Mouse (Mus musculus) liver, embryonic 14.5 days (tissue): ENCODE data around the gene Atp6v0a1. TPM values are rescaled to one million over a fixed set of nuclear protein-coding genes. Genes with fewer than 3 reads are reported as not detected.

Experiments
- ATAC-seq: fragments of 200-750 bp; cut with Nextera tagmentation; 2 replicates; pipeline ENCODE4 v1.8.0; 2017; ENCODE audit warnings: moderate number of reproducible peaks, mild to moderate bottlenecking, moderate library complexity; ENCODE audit not compliant: insufficient read depth
- DNase-seq, 3 experiments: peaks; one replicate each; pipeline ENCODE4 v3.0.0-alpha.2; 2012 to 2013; ENCODE audit warnings: low read depth in 3 of 3, low spot score in 3 of 3
- H3K27ac ChIP-seq: fragments of 300-500 bp; sonication (generic); 2 replicates; pipeline ENCODE4 v1.5.1; 2014; ENCODE audit warnings: moderate library complexity, mild to moderate bottlenecking, control low read depth, inconsistent platforms
- H3K27me3 ChIP-seq: fragments of 300-500 bp; sonication (generic); 2 replicates; pipeline ENCODE4 v1.6.1; 2014; ENCODE audit warnings: mild to moderate bottlenecking, low read length, moderate library complexity; ENCODE audit not compliant: control insufficient read depth, insufficient read depth
- H3K36me3 ChIP-seq: fragments of 300-500 bp; sonication (generic); replicated peaks from 2 replicates; pipeline ENCODE4 v1.6.1; 2014; ENCODE audit warnings: low read depth; ENCODE audit not compliant: control insufficient read depth, insufficient read depth
- H3K4me1 ChIP-seq, 2 experiments: fragments of 200-500 bp in 1 of 2; fragments of 300-500 bp in 1 of 2; sonication (generic) in 1 of 2; replicated peaks; 2 replicates each; pipeline ENCODE4 v1.6.1; 2012 to 2014; ENCODE audit warnings: antibody characterized with exemption in 1 of 2, inconsistent platforms in 1 of 2, low read length in 1 of 2; ENCODE audit not compliant: control insufficient read depth in 2 of 2, insufficient read depth in 2 of 2
- H3K4me2 ChIP-seq: fragments of 300-500 bp; sonication (generic); 2 replicates; pipeline ENCODE4 v1.6.1; 2014; ENCODE audit warnings: low read depth, mild to moderate bottlenecking, control low read depth, moderate library complexity
- H3K4me3 ChIP-seq, 2 experiments: fragments of 200-500 bp in 1 of 2; fragments of 300-500 bp in 1 of 2; sonication (generic) in 1 of 2; 2 replicates each; pipeline ENCODE4 v1.5.1; 2012 to 2014; ENCODE audit warnings: low read depth in 2 of 2, low read length in 2 of 2, mild to moderate bottlenecking in 2 of 2, control low read depth in 1 of 2, inconsistent platforms in 1 of 2, moderate library complexity in 1 of 2; ENCODE audit not compliant: insufficient read depth in 1 of 2
- H3K9ac ChIP-seq: fragments of 300-500 bp; sonication (generic); replicated peaks from 2 replicates; pipeline ENCODE4 v1.6.1; 2014; ENCODE audit warnings: mild to moderate bottlenecking, control low read depth, moderate library complexity
- H3K9me3 ChIP-seq: fragments of 300-500 bp; sonication (generic); 2 replicates; pipeline ENCODE4 v1.6.1; 2016; ENCODE audit warnings: low read length, mixed read lengths; ENCODE audit not compliant: control insufficient read depth
- CTCF ChIP-seq: IDR thresholded peaks from 2 replicates; pipeline ENCODE4 v1.5.1; 2016; ENCODE audit warnings: antibody characterized with exemption, low read depth, control low read depth
- EP300 ChIP-seq: IDR thresholded peaks from 2 replicates; pipeline ENCODE4 v1.6.1; 2016; ENCODE audit warnings: antibody characterized with exemption, low read depth
- WGBS: fragments of 180-500 bp; shearing (Covaris S2); extraction: QIAGEN DNeasy Blood & Tissue Kit; methylation state at CpG from one replicate; pipeline ENCODE4 v1.1.7; 2014; ENCODE audit not compliant: insufficient replicate concordance; 5-methylcytosine and 5-hydroxymethylcytosine counted together
- polyA plus RNA-seq, 2 experiments: library from polyadenylated mRNA; depleted of rRNA in 1 of 2; stranded (reverse) in 1 of 2; unstranded in 1 of 2; fragments of >200 nt; fragmentation: Nextera tagmentation in 1 of 2; extraction: Ambion mirVana in 1 of 2; gene quantifications; 2 replicates each; pipeline versions ENCODE4 v1.2.1 to v1.2.3; 2012 to 2014

The Atp6v0a1 gene
- polyA plus RNA-seq, 2 experiments = 29.5 to 37.8 TPM

- DNase-seq (no peak), ATAC-seq (no peak)
- H3K9me3 ChIP-seq = no peaks in the 10 kb centered on the region
- no peak overlapping the region for H3K9ac ChIP-seq
- H3K4me2 ChIP-seq = no peak overlapping the region
- 69% methylated on average over 5 of the region's 5 CpGs for WGBS
- no peak overlapping the region for H3K4me3 ChIP-seq
- no peak overlapping the region for H3K27ac ChIP-seq
- H3K4me1 ChIP-seq = peaks cover 4 to 17% of the 10 kb centered on the region in 2 experiments; a peak in 3 of 4 replicates
- no peak for TF ChIP-seq CTCF
- TF ChIP-seq EP300 = no peak
- peaks cover 38% of the 10 kb centered on the region for H3K27me3 ChIP-seq
- no peaks in the 10 kb centered on the region for H3K36me3 ChIP-seq
Observed at GRCm38 (mm10) chr11:100967881-100968420, 41.3 kb upstream of the Atp6v0a1 start.

GRCm38 (mm10) chr11:100968501-100968900 lies 40.8 kb upstream of the Atp6v0a1 start:
- peaks cover 0 to 14% of the 10 kb centered on the region in 2 experiments; a peak in 2 of 4 replicates for H3K4me1 ChIP-seq
- no peaks in the 10 kb centered on the region for H3K36me3 ChIP-seq
- H3K4me3 ChIP-seq = peak overlapping the region in 1 of 2 experiments; percentile 49; a peak in 1 of 4 replicates
- no peak overlapping the region for H3K9ac ChIP-seq
- peak overlapping the region; percentile 82 for H3K4me2 ChIP-seq
- no peak overlapping the region for H3K27ac ChIP-seq
- H3K9me3 ChIP-seq = no peaks in the 10 kb centered on the region
- DNase-seq = no peak
- WGBS = 69% methylated on average over 5 of the region's 5 CpGs
- no peak for TF ChIP-seq CTCF
- TF ChIP-seq EP300 = no peak
- H3K27me3 ChIP-seq = peaks cover 38% of the 10 kb centered on the region
- ATAC-seq = no peak

GRCm38 (mm10) chr11:100969189-100969743 lies 40.0 kb upstream of the Atp6v0a1 start:
- H3K9me3 ChIP-seq = no peaks in the 10 kb centered on the region
- TF ChIP-seq EP300 = no peak
- no peak for TF ChIP-seq CTCF
- H3K4me3 ChIP-seq = peak overlapping the region; percentile 49 to 61
- no peak overlapping the region for H3K27ac ChIP-seq
- ATAC-seq (no peak), DNase-seq (no peak)
- H3K36me3 ChIP-seq = no peaks in the 10 kb centered on the region
- peaks cover 38% of the 10 kb centered on the region for H3K27me3 ChIP-seq
- peak overlapping the region; percentile 82 for H3K4me2 ChIP-seq
- peaks cover 0 to 12% of the 10 kb centered on the region in 2 experiments; a peak in 2 of 4 replicates for H3K4me1 ChIP-seq
- H3K9ac ChIP-seq = peak overlapping the region; percentile 45; the same call in 1 of the 2 replicates
- WGBS = 5% methylated on average over 34 of the region's 35 CpGs

GRCm38 (mm10) chr11:100969744-100970556 lies 39.3 kb upstream of the Atp6v0a1 start:
- peak overlapping the region; percentile 82 for H3K4me2 ChIP-seq
- TF ChIP-seq EP300 = no peak
- no peak for TF ChIP-seq CTCF
- DNase-seq (no peak), ATAC-seq (peak; percentile 19; the same call in 1 of the 2 replicates)
- H3K4me1 ChIP-seq = peaks cover 0 to 12% of the 10 kb centered on the region in 2 experiments; a peak in 2 of 4 replicates
- no peaks in the 10 kb centered on the region for H3K36me3 ChIP-seq
- peaks cover 38% of the 10 kb centered on the region for H3K27me3 ChIP-seq
- under 1% methylated on average over 65 of the region's 65 CpGs for WGBS
- H3K27ac ChIP-seq = no peak overlapping the region
- H3K9me3 ChIP-seq = no peaks in the 10 kb centered on the region
- H3K4me3 ChIP-seq = peak overlapping the region; percentile 49 to 61
- peak overlapping the region; percentile 45; the same call in 1 of the 2 replicates for H3K9ac ChIP-seq

GRCm38 (mm10) chr11:100970557-100970937 lies 38.7 kb upstream of the Atp6v0a1 start, which contains the start of gene Cavin1:
Cavin1 (minus strand) TSS chr11:100970887.
- peaks cover 0 to 8% of the 10 kb centered on the region in 2 experiments; a peak in 2 of 4 replicates for H3K4me1 ChIP-seq
- ATAC-seq (peak; percentile 47), DNase-seq (no peak)
- TF ChIP-seq CTCF (no peak), EP300 (no peak)
- H3K9ac ChIP-seq = 0 out of 2 replicates have a peak within 1 kb of the TSS, but pooled peaks have one; percentile 45
- H3K4me3 ChIP-seq = peak within 1 kb of the TSS; percentile 49 to 61
- H3K27ac ChIP-seq = no peak within 1 kb of the TSS
- H3K9me3 ChIP-seq = no peaks in the 10 kb centered on the region
- H3K27me3 ChIP-seq = peaks cover 38% of the 10 kb centered on the region
- H3K36me3 ChIP-seq = no peaks in the 10 kb centered on the region
- H3K4me2 ChIP-seq = peak within 1 kb of the TSS; percentile 82
- 4% methylated on average over 20 of the region's 20 CpGs for WGBS
